Mouse (Mus musculus) CH12.LX (cell line): ENCODE results near the gene Ensa. TPM values are rescaled to one million over a fixed set of nuclear protein-coding genes. Genes with fewer than 3 reads are reported as not detected.

ENCODE experiments used
- DNase-seq: peaks from one replicate; pipeline ENCODE4 v3.0.0-alpha.2; 2013; ENCODE audit errors: extremely low read depth
- H3K27ac ChIP-seq: 2 replicates; pipeline ENCODE4 v1.5.1; 2012; ENCODE audit warnings: low read depth, mild to moderate bottlenecking, control low read depth, moderate library complexity; ENCODE audit not compliant: insufficient read depth
- H3K27me3 ChIP-seq: replicated peaks from 2 replicates; pipeline ENCODE3; 2012; ENCODE audit warnings: inconsistent platforms
- H3K36me3 ChIP-seq, 2 experiments: replicated peaks in 1 of 2; 2 replicates each; pipeline versions ENCODE3 to v1.6.1; 2012; ENCODE audit warnings: inconsistent platforms in 1 of 2, low read length in 1 of 2, mild to moderate bottlenecking in 1 of 2, mixed read lengths in 1 of 2, moderate library complexity in 1 of 2; ENCODE audit not compliant: control insufficient read depth in 1 of 2, insufficient read depth in 1 of 2
- H3K4me1 ChIP-seq, 2 experiments: 2 replicates each; pipeline ENCODE4 v1.6.1; 2012; ENCODE audit warnings: inconsistent platforms in 1 of 2, moderate library complexity in 1 of 2; ENCODE audit not compliant: insufficient read depth in 2 of 2, control insufficient read depth in 1 of 2
- H3K4me2 ChIP-seq: 2 replicates; pipeline ENCODE4 v1.6.1; 2012; ENCODE audit warnings: low read depth, mild to moderate bottlenecking, control low read depth; ENCODE audit not compliant: poor library complexity, insufficient read depth, severe bottlenecking
- H3K4me3 ChIP-seq, 3 experiments: fragments of 150-350 bp in 1 of 3; sonication (generic) in 1 of 3; replicated peaks in 1 of 3; 2 replicates each; pipeline versions ENCODE3 to v1.5.1; 2011 to 2012; ENCODE audit warnings: low read depth in 2 of 3, low read length in 2 of 3, mild to moderate bottlenecking in 2 of 3, moderate library complexity in 2 of 3, control low read depth in 1 of 3, improper control_type of control experiment in 1 of 3, inconsistent platforms in 1 of 3, mixed read lengths in 1 of 3; ENCODE audit not compliant: poor library complexity in 1 of 3
- H3K79me2 ChIP-seq: replicated peaks from 2 replicates; pipeline ENCODE4 v1.6.1; 2012; ENCODE audit warnings: mild to moderate bottlenecking, moderate library complexity; ENCODE audit not compliant: control insufficient read depth, poor library complexity, insufficient read depth, severe bottlenecking; ENCODE audit errors: extremely low read depth
- H3K9ac ChIP-seq: 2 replicates; pipeline ENCODE4 v1.6.1; 2012; ENCODE audit warnings: low read depth, mild to moderate bottlenecking, control low read depth, moderate library complexity; ENCODE audit not compliant: insufficient read depth
- H3K9me3 ChIP-seq: replicated peaks from 2 replicates; pipeline ENCODE3; 2012; ENCODE audit warnings: low read length, inconsistent platforms, mixed read lengths
- BHLHE40 ChIP-seq: IDR thresholded peaks from 2 replicates; pipeline ENCODE4 v1.6.1; 2011; ENCODE audit warnings: mild to moderate bottlenecking, low read depth, low read length, improper control_type of control experiment
- CHD2 ChIP-seq: IDR thresholded peaks from 2 replicates; pipeline ENCODE4 v1.6.1; 2011; ENCODE audit warnings: low read length, improper control_type of control experiment
- CTCF ChIP-seq, 2 experiments: IDR thresholded peaks in 1 of 2; conservative IDR thresholded peaks in 1 of 2; 2 replicates each; pipeline ENCODE4 v1.5.1; 2011 to 2012; ENCODE audit warnings: low read depth in 2 of 2, low read length in 2 of 2, improper control_type of control experiment in 1 of 2, inconsistent platforms in 1 of 2, mild to moderate bottlenecking in 1 of 2, moderate library complexity in 1 of 2
- IRF4 ChIP-seq: IDR thresholded peaks from 2 replicates; pipeline ENCODE4 v1.6.1; 2014; ENCODE audit warnings: low read depth, mild to moderate bottlenecking, inconsistent platforms, low read length, improper control_type of control experiment
- JUN ChIP-seq: IDR thresholded peaks from 2 replicates; pipeline ENCODE4 v1.6.1; 2011; ENCODE audit warnings: low read depth, mild to moderate bottlenecking, low read length, improper control_type of control experiment, moderate library complexity; ENCODE audit not compliant: insufficient read depth
- KAT2A ChIP-seq: IDR thresholded peaks from 2 replicates; pipeline ENCODE4 v1.6.1; 2012; ENCODE audit warnings: low read length, improper control_type of control experiment, inconsistent platforms; ENCODE audit not compliant: insufficient replicate concordance
- MAFK ChIP-seq: IDR thresholded peaks from 2 replicates; pipeline ENCODE4 v1.6.1; 2011; ENCODE audit warnings: low read length, improper control_type of control experiment; ENCODE audit not compliant: insufficient replicate concordance
- MAX ChIP-seq: IDR thresholded peaks from 2 replicates; pipeline ENCODE4 v1.6.1; 2011; ENCODE audit warnings: low read length, improper control_type of control experiment
- MAZ ChIP-seq: IDR thresholded peaks from 2 replicates; pipeline ENCODE4 v1.6.1; 2012; ENCODE audit warnings: low read depth, mild to moderate bottlenecking, inconsistent platforms, low read length, improper control_type of control experiment, moderate library complexity
- MEF2A ChIP-seq: IDR thresholded peaks from 2 replicates; pipeline ENCODE4 v1.6.1; 2014; ENCODE audit warnings: low read depth, mild to moderate bottlenecking, inconsistent platforms, low read length, improper control_type of control experiment, borderline replicate concordance
- MXI1 ChIP-seq: IDR thresholded peaks from 2 replicates; pipeline ENCODE4 v1.6.1; 2011; ENCODE audit warnings: mild to moderate bottlenecking, low read depth, low read length, improper control_type of control experiment
- MYC ChIP-seq: IDR thresholded peaks from 2 replicates; pipeline ENCODE4 v1.6.1; 2011; ENCODE audit warnings: low read depth, mild to moderate bottlenecking, improper control_type of control experiment, low read length
- POLR2A ChIP-seq: IDR thresholded peaks from 2 replicates; pipeline ENCODE4 v1.6.1; 2011; ENCODE audit warnings: low read depth, mild to moderate bottlenecking, improper control_type of control experiment, low read length
- POLR2AphosphoS2 ChIP-seq: IDR thresholded peaks from 2 replicates; pipeline ENCODE4 v1.6.1; 2011; ENCODE audit warnings: low read depth, low read length, improper control_type of control experiment
- RAD21 ChIP-seq: IDR thresholded peaks from 2 replicates; pipeline ENCODE4 v1.6.1; 2011; ENCODE audit warnings: low read depth, mild to moderate bottlenecking, low read length, improper control_type of control experiment, moderate library complexity
- RCOR1 ChIP-seq: conservative IDR thresholded peaks from 2 replicates; pipeline ENCODE4 v1.6.1; 2012; ENCODE audit warnings: low read depth, mild to moderate bottlenecking, inconsistent platforms, low read length, improper control_type of control experiment
- SIN3A ChIP-seq: IDR thresholded peaks from 2 replicates; pipeline ENCODE4 v1.6.1; 2012; ENCODE audit warnings: low read length, improper control_type of control experiment, inconsistent platforms
- SMC3 ChIP-seq: IDR thresholded peaks from 2 replicates; pipeline ENCODE4 v1.6.1; 2011; ENCODE audit warnings: low read depth, low read length, improper control_type of control experiment
- TBP ChIP-seq: conservative IDR thresholded peaks from 2 replicates; pipeline ENCODE4 v1.6.1; 2011; ENCODE audit warnings: low read depth, low read length, improper control_type of control experiment
- USF2 ChIP-seq: conservative IDR thresholded peaks from 2 replicates; pipeline ENCODE4 v1.6.1; 2011; ENCODE audit warnings: low read depth, low read length, improper control_type of control experiment
- ZC3H11A ChIP-seq: IDR thresholded peaks from 2 replicates; pipeline ENCODE4 v1.6.1; 2012; ENCODE audit warnings: low read depth, mild to moderate bottlenecking, inconsistent platforms, low read length, improper control_type of control experiment
- ZKSCAN1 ChIP-seq: IDR thresholded peaks from 2 replicates; pipeline ENCODE4 v1.6.1; 2012; ENCODE audit warnings: low read depth, inconsistent platforms, low read length, improper control_type of control experiment, borderline replicate concordance
- ZNF384 ChIP-seq: IDR thresholded peaks from 2 replicates; pipeline ENCODE4 v1.6.1; 2012; ENCODE audit warnings: low read depth, low read length, improper control_type of control experiment, inconsistent platforms
- dilution Hi-C: fragments of 300-500 bp; cut with MboI; formaldehyde crosslinking; loops from 2 replicates; pipeline ENCODE4 v1.14.3; 2020; ENCODE audit warnings: low sequenced_read_pairs; ENCODE audit not compliant: extremely low pct_unique_long_range_greater_than_20kb, extremely low pct_ligation_motif_present
- in situ Hi-C: fragments of 300-500 bp; cut with MboI; formaldehyde crosslinking; loops from 3 replicates; pipeline ENCODE4 v1.14.3; 2019; ENCODE audit warnings: low sequenced_read_pairs, low pct_ligation_motif_present, low pct_unique_long_range_greater_than_20kb, mixed read lengths
- polyA plus RNA-seq: library from polyadenylated mRNA; unstranded; fragments of >175 nt; gene quantifications from 2 replicates; pipeline ENCODE4 v1.2.1, GENCODE M21; 2012; ENCODE audit warnings: low read depth; ENCODE audit not compliant: insufficient read length
- total RNA-seq, 2 experiments: library from RNA; depleted of rRNA; stranded (reverse); fragments of 300-350 nt in 1 of 2; fragments of >200 nt in 1 of 2; gene quantifications; 2 replicates each; pipeline ENCODE4 v1.2.3; 2012 to 2014

Gene Ensa
- total and polyA plus RNA-seq, 3 experiments = 51.5 to 58.4 (median 57.8) TPM

DNA sequence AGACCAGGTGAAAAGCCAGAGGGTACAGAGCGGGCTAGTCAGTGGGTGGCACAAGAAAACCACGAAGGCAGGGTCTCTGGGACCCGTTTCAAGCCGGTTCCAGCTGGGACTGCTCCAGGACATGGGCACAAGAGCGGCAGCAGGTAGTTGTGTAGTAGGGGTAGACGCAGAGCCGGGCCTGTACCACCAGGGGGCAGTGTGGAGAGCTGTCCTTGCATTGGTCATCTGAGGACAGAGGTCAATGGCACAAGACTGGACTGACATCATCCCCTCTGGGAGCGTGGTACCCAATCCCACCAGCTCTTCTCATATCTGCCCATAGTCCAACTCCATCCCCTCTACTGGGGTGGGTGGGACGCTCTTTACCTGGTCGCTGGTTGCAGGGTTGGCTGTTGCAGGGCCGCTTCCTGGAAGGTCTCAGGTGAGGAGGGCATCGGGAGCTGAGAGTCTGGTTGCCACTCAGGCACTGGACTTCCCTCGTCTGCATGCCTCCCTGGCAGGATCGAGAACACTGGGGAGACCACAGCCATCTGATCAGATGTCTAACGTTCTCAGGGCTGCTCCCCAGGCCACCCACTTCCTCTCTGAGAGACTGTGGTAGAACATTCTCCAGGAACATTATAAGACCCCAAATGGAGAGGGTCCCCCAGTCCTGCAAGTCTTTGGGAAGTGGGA, 52.1 kb downstream of the Ensa start:
- TF ChIP-seq ZKSCAN1 (no peak), BHLHE40 (peak; percentile 32; the same call in 1 of the 2 replicates), MEF2A (no peak), ZNF384 (no peak), POLR2AphosphoS2 (no peak), SMC3 (peak; percentile 73), IRF4 (0 out of 2 replicates have a peak, but pooled peaks have one; percentile 28), CHD2 (no peak), POLR2A (no peak), MXI1 (no peak), MAX (no peak), ZC3H11A (no peak), MYC (no peak), JUN (no peak), RCOR1 (no peak), MAFK (no peak), CTCF (conservative IDR thresholded peaks at IDR 0.05 in 1 of 2, IDR thresholded peaks at IDR 0.05 in 1 of 2; ENCODE audit: low read depth in 2 of 2, low read length in 2 of 2) (peak; percentile 84 to 96), SIN3A (no peak), TBP (no peak), RAD21 (peak; percentile 54), KAT2A (no peak), MAZ (no peak), USF2 (no peak)
- no peaks in the 10 kb centered on the region for H3K27me3 ChIP-seq
- H3K27ac ChIP-seq = no peak overlapping the region
- H3K4me3 ChIP-seq = no peak overlapping the region
- no peaks in the 10 kb centered on the region for H3K9me3 ChIP-seq
- H3K9ac ChIP-seq = no peak overlapping the region
- H3K79me2 ChIP-seq = no peaks in the 10 kb centered on the region; the same call in 1 of the 2 replicates
- peaks cover 0 to 6% of the 10 kb centered on the region in 2 experiments for H3K36me3 ChIP-seq
- dilution Hi-C loops (no loop called here), in situ Hi-C loops (no loop called here)
- H3K4me2 ChIP-seq = no peak overlapping the region
- no peak for DNase-seq
- H3K4me1 ChIP-seq = peaks cover 31 to 55% of the 10 kb centered on the region in 2 experiments
